Mouse (Mus musculus) cortical plate, adult 2 months (tissue): ENCODE measurements at regions not wholly inside any gene's neighbourhood (a gene's known extent, or its start where the extent isn't known, plus 50 kb on each side); places are given as distances from the start of the nearest gene placed in this dataset.

Experiments used
- CTCF ChIP-seq: fragments of 200-500 bp; IDR thresholded peaks from 2 replicates; pipeline ENCODE4 v1.5.1; 2011; ENCODE audit warnings: mild to moderate bottlenecking, control low read depth, low read length; ENCODE audit not compliant: insufficient read depth; ENCODE audit errors: extremely low read depth
- POLR2A ChIP-seq: fragments of 200-500 bp; IDR thresholded peaks from 2 replicates; pipeline ENCODE4 v1.6.1; 2011; ENCODE audit warnings: mild to moderate bottlenecking, low read length, control low read depth; ENCODE audit not compliant: insufficient read depth; ENCODE audit errors: extremely low read depth

GRCm38 (mm10) chr15:7683235-7683974, 127.2 kb upstream of the Gdnf start:
- no peak for TF ChIP-seq CTCF
- no peak for TF ChIP-seq POLR2A
